Mouse (Mus musculus): ENCODE data around the gene Gm13420.

DNA sequence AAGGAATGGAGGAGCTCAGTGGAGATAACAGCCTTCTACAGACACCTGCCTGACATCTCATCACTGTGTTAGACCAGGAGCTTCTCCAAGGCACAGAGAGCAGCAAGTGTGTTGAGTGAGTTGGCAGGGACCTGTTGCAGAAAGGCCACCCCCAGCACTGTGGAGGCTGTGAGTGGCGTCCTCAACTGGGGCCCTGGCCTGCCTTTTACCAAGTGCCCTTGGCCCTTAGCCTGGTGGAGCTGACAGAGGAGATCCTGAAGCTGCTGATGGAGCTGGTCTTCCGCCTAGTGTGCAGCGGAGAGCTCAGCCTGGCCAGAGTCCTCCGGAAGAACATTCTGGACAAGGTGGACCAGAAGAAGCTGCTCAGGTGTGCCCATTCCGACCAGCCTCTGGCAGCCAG is 18.1 kb downstream of the Gm13420 start:
- no peak for TF ChIP-seq CTCF (IDR thresholded peaks at IDR 0.05; ENCODE audit: extremely low read depth, insufficient read depth, insufficient read length, insufficient replicate concordance)
- no peak for TF ChIP-seq POLR2A (IDR thresholded peaks at IDR 0.05; ENCODE audit: low read depth, low read length)

Measured in spleen, adult 2 months (tissue).